Mouse (Mus musculus) lung, embryonic 16.5 days (tissue): ENCODE measurements at regions not wholly inside any gene's neighbourhood (a gene's known extent, or its start where the extent isn't known, plus 50 kb on each side); places are given as distances from the start of the nearest gene placed in this dataset.

Experiments
- ATAC-seq: fragments of 200-750 bp; cut with Nextera tagmentation; 2 replicates; pipeline ENCODE4 v1.8.0; 2017; ENCODE audit warnings: low read depth, mild to moderate bottlenecking, moderate library complexity
- H3K27ac ChIP-seq: fragments of 300-500 bp; sonication (generic); 2 replicates; pipeline ENCODE4 v1.5.1; 2014; ENCODE audit warnings: mild to moderate bottlenecking, control low read depth, low read length
- H3K27me3 ChIP-seq: fragments of 300-500 bp; sonication (generic); 2 replicates; pipeline ENCODE4 v1.6.1; 2014; ENCODE audit warnings: low read depth, low read length, mixed read lengths; ENCODE audit not compliant: control insufficient read depth, insufficient read depth
- H3K36me3 ChIP-seq: fragments of 300-500 bp; sonication (generic); 2 replicates; pipeline ENCODE4 v1.6.1; 2014; ENCODE audit warnings: low read length; ENCODE audit not compliant: control insufficient read depth, insufficient read depth
- H3K4me1 ChIP-seq: fragments of 300-500 bp; sonication (generic); replicated peaks from 2 replicates; pipeline ENCODE4 v1.6.1; 2014; ENCODE audit warnings: low read length, mixed read lengths; ENCODE audit not compliant: control insufficient read depth, insufficient read depth
- H3K4me2 ChIP-seq: fragments of 300-500 bp; sonication (generic); 2 replicates; pipeline ENCODE4 v1.6.1; 2014; ENCODE audit warnings: low read depth, low read length, control low read depth
- H3K4me3 ChIP-seq: fragments of 300-500 bp; sonication (generic); 2 replicates; pipeline ENCODE4 v1.5.1; 2014; ENCODE audit warnings: mild to moderate bottlenecking, low read length, control low read depth
- H3K9ac ChIP-seq: fragments of 300-500 bp; sonication (generic); 2 replicates; pipeline ENCODE4 v1.6.1; 2014; ENCODE audit warnings: low read length, control low read depth
- H3K9me3 ChIP-seq: fragments of 300-500 bp; sonication (generic); 2 replicates; pipeline ENCODE4 v1.6.1; 2016; ENCODE audit warnings: low read length; ENCODE audit not compliant: control insufficient read depth
- WGBS: fragments of 180-500 bp; shearing (Covaris S2); extraction: QIAGEN DNeasy Blood & Tissue Kit; methylation state at CpG from one replicate; pipeline ENCODE4 v1.1.7; 2014; 5-methylcytosine and 5-hydroxymethylcytosine counted together

DNA sequence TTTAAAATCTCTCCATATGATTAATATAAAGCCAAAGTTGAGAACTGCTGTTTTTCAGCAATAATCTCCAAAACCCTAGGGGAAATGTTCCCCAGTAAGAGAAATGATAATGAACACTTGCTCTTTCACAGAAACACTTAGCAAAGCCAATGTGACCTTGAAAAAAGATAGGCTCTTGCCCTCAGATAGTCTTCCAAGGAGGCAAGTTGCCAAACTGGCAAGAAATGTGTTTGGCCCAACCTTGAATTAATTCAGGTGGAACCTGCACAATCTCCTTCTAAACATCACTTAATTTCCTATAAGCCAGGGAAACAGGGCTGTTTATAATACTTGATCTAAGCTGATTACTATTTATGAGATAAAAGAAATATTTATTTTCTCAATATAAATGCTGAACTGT lies 244.0 kb upstream of the Gnaz start:
- H3K9ac ChIP-seq: no peak overlapping the region
- no peaks in the 10 kb centered on the region for H3K4me1 ChIP-seq
- no peak overlapping the region for H3K27ac ChIP-seq
- H3K4me3 ChIP-seq: no peak overlapping the region
- H3K4me2 ChIP-seq: no peak overlapping the region
- ATAC-seq: no peak
- H3K36me3 ChIP-seq: no peaks in the 10 kb centered on the region
- no peaks in the 10 kb centered on the region for H3K9me3 ChIP-seq
- H3K27me3 ChIP-seq: no peaks in the 10 kb centered on the region

DNA sequence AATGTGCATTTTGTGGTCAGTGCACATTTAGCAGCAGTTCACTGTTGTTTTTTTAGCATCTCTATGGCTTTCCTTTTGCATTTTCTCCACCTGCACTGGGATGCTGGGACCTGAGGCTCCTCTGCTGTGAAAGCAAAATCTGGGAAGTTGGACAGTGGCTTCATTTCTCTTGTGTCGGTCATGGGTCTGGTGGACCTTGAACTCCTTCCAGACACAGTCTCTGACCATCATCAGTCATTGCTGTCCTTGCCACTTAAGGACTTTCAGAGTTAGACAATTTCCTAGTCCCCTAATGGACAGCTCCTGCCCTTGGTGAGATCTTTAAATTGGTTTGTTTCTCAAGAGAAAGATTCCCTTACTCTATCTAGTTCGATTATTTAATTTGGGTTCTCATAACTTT lies 217.5 kb upstream of the Gnaz start:
- Histone ChIP-seq H3K4me1 (no peaks in the 10 kb centered on the region), H3K9ac (no peak overlapping the region), H3K27me3 (no peaks in the 10 kb centered on the region), H3K9me3 (no peaks in the 10 kb centered on the region), H3K4me3 (no peak overlapping the region), H3K27ac (no peak overlapping the region), H3K36me3 (no peaks in the 10 kb centered on the region), H3K4me2 (no peak overlapping the region)
- 78% methylated on average over 2 of the region's 2 CpGs for WGBS
- no peak for ATAC-seq

DNA sequence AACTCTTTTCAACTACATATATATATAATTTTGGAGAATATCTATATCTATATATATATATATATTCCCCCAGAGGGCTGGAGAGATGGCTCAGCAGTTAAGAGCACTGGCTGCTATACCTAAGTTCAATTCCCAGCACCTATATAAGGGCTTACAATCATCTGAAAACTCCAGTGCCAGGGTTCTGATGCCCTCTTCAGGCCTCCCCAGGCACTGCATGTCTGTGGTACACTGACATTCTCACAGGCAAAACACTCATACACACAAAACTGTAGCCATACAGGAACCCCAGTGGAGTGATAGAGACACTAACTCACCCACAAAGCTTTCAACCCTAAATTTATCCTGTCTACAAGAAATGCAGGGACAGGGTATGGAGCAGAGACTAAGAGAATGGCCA lies 216.1 kb upstream of the Gnaz start:
- no peaks in the 10 kb centered on the region for H3K27me3 ChIP-seq
- no peak for ATAC-seq
- no peaks in the 10 kb centered on the region for H3K4me1 ChIP-seq
- no peaks in the 10 kb centered on the region for H3K36me3 ChIP-seq
- H3K9me3 ChIP-seq: no peaks in the 10 kb centered on the region
- no peak overlapping the region for H3K4me2 ChIP-seq
- H3K9ac ChIP-seq: no peak overlapping the region
- H3K27ac ChIP-seq: no peak overlapping the region
- no peak overlapping the region for H3K4me3 ChIP-seq

DNA sequence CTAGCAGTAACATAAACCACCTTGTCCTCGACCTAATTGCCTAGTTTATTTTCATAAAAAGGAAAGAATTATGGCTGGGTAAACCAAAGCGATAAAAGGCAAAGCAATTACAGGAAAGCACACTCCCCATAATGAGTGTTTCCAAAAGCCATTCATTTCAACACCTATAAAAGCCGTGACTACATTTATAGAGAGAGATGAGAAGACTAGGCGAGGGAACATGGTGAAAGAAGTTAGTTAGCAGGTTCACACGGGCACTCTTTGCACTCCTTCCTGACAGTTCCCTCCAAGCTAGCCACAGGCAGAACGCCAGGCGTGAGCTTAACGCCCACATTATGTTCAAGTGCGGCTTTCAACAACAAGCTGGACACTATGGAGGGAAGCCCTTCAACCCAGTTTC lies 206.2 kb upstream of the Gnaz start:
- 66% methylated on average over 9 of the region's 9 CpGs for WGBS
- H3K4me3 ChIP-seq: no peak overlapping the region
- H3K36me3 ChIP-seq: no peaks in the 10 kb centered on the region
- no peaks in the 10 kb centered on the region for H3K9me3 ChIP-seq
- no peak overlapping the region for H3K27ac ChIP-seq
- ATAC-seq: no peak
- H3K4me1 ChIP-seq: no peaks in the 10 kb centered on the region
- H3K9ac ChIP-seq: no peak overlapping the region
- no peak overlapping the region for H3K4me2 ChIP-seq
- H3K27me3 ChIP-seq: no peaks in the 10 kb centered on the region

DNA sequence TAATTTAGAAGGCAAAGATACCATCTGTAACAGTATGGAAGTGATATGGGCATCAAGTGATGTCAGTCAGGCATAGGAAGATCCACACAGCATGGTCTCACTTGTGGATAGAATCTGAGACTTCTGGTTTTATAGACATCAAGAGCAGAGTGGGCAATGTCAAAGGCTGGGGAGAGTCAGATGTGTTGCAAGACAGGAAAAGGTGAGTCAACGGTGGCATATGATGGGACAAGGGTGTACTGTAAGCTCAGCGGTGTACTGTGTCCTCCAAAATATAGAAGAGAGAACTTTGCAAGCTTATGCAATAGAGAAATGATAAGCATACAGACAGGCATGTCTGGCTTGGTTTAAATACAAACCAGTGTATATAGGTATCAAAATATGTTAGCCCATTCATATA lies 177.7 kb upstream of the Gnaz start:
- H3K9me3 ChIP-seq: no peaks in the 10 kb centered on the region
- H3K4me1 ChIP-seq: no peaks in the 10 kb centered on the region
- H3K9ac ChIP-seq: no peak overlapping the region
- H3K27me3 ChIP-seq: no peaks in the 10 kb centered on the region
- H3K27ac ChIP-seq: no peak overlapping the region
- H3K36me3 ChIP-seq: no peaks in the 10 kb centered on the region
- no peak overlapping the region for H3K4me2 ChIP-seq
- ATAC-seq: no peak
- 76% methylated on average over 2 of the region's 2 CpGs for WGBS
- no peak overlapping the region for H3K4me3 ChIP-seq

DNA sequence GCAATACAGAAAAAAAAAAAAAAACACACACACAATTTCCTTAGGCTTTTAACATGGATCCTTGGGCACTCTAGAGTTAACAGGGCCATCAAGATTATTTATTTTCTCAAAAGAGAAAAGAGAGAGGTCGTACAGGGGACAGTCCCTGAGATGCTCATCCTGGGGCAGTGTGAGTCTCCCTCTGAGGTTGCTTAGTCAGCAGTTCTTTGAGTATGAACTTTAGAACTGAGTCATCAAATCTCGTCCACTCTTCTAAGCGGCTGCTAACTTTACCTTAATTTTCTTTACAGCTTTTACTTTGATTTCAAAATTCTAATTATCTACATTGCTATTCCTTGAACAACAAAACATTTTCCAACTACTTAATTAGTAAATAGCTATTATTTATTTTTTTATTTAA lies 177.0 kb upstream of the Gnaz start:
- H3K27me3 ChIP-seq: no peaks in the 10 kb centered on the region
- H3K27ac ChIP-seq: no peak overlapping the region
- no peaks in the 10 kb centered on the region for H3K9me3 ChIP-seq
- no peaks in the 10 kb centered on the region for H3K36me3 ChIP-seq
- no peak overlapping the region for H3K9ac ChIP-seq
- H3K4me2 ChIP-seq: no peak overlapping the region
- WGBS: 51% methylated on average over 3 of the region's 3 CpGs
- ATAC-seq: no peak
- H3K4me1 ChIP-seq: no peaks in the 10 kb centered on the region
- H3K4me3 ChIP-seq: no peak overlapping the region

DNA sequence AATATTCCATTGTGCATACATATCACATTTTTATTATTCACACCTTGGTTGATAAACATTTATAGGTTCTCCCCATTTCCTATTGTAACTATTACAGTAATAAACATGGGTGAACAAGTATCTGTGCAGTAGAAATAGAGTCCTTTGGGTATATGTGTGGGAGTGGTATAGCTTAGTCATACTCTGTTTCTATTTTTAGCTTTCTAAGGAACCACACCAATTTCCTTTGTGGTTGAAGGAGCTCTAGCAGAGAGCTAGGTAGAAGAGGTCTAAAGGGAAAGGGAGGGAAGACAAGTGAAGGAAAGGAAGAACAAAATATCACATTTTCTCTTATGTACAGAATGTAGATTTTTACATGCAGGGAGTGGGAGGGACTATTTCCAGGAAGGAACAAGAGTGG lies 143.6 kb upstream of the Gnaz start:
- Histone ChIP-seq H3K27ac (no peak overlapping the region), H3K4me2 (no peak overlapping the region), H3K9ac (no peak overlapping the region), H3K4me3 (no peak overlapping the region), H3K9me3 (no peaks in the 10 kb centered on the region), H3K36me3 (no peaks in the 10 kb centered on the region), H3K4me1 (no peaks in the 10 kb centered on the region), H3K27me3 (no peaks in the 10 kb centered on the region)
- no peak for ATAC-seq

DNA sequence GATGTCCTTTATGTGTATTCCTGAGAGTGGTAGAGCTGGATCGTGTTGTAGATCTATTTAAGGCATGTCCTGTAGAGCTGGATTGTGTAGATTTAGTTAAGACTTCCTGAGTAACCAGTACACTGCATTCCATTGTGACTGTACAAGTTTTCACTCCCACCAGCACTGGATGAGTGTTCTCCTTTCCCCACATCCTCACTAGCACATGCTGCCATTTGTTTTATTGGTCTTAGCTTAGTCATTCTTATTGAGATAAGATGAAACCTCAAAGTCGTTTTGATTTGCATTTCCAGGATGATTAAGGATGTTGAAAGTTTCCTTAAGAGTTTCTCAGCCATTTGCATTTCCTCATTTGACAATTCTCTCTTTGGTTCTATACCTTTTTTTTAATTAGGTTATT lies 132.6 kb upstream of the Gnaz start:
- H3K4me1 ChIP-seq: no peaks in the 10 kb centered on the region
- H3K4me3 ChIP-seq: no peak overlapping the region
- 40% methylated on average over 2 of the region's 2 CpGs for WGBS
- H3K9ac ChIP-seq: no peak overlapping the region
- H3K27me3 ChIP-seq: no peaks in the 10 kb centered on the region
- no peak for ATAC-seq
- H3K36me3 ChIP-seq: no peaks in the 10 kb centered on the region
- H3K27ac ChIP-seq: no peak overlapping the region
- H3K4me2 ChIP-seq: no peak overlapping the region
- H3K9me3 ChIP-seq: no peaks in the 10 kb centered on the region

DNA sequence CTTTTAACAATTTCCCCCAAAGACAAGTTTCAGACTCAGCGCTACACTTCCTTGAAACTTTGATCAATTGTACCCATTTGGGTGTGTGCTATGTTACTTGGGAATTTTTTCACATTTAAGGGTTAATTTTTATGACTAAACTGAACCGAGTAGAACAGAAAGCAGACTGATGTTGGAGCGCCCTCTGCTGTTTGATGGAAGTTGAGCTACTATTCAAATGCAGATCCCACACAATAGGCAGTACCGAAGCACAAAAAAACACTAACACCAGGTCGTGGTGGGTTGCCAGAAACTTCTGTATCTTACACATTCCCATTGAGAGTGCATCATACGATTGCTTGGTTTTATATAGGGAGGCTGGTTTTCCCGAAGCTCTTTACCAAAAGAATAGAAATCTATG lies 118.6 kb upstream of the Gnaz start:
- 7% methylated on average over 7 of the region's 7 CpGs for WGBS
- H3K9ac ChIP-seq: no peak overlapping the region
- no peak overlapping the region for H3K4me3 ChIP-seq
- H3K27ac ChIP-seq: no peak overlapping the region
- H3K4me1 ChIP-seq: no peaks in the 10 kb centered on the region
- no peaks in the 10 kb centered on the region for H3K9me3 ChIP-seq
- H3K27me3 ChIP-seq: no peaks in the 10 kb centered on the region
- H3K36me3 ChIP-seq: no peaks in the 10 kb centered on the region
- H3K4me2 ChIP-seq: no peak overlapping the region
- 0 out of 2 replicates have a peak, but pooled peaks have one; percentile 28 for ATAC-seq

DNA sequence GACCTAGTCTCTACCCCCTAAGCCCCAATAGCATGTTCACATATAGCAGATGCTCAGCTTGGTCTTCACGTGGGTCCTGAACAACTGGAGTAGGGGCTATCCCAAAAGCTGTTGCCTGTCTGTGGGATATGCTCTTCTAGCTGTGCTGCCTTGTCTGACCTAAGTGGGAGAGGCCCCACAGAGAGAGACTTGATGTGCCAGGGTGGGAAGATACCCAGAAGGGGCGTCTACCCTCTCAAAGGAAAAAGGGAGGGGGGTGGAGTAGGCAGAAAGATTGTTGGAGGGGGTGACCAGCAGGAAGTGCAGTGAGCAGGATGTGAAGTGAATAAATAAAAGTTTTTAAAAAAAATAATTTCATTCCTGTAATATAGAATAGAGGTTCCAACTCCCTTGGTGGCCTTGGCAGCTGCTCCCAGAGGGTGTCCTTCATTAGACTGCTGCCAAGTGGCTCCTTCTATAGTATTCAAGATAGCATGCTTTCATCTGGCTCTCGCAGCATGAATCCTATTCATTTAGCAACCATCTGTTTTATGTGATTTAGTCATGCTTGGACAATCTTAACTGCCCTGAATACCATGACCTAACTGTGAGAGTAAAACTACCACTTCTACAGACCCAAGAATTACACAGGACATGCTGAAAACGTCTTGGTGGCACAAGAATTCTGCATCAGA lies 111.8 kb upstream of the Gnaz start:
- Histone ChIP-seq H3K9me3 (no peaks in the 10 kb centered on the region), H3K4me2 (no peak overlapping the region), H3K36me3 (no peaks in the 10 kb centered on the region), H3K27ac (peak overlapping the region; percentile 59), H3K4me3 (no peak overlapping the region), H3K9ac (no peak overlapping the region), H3K27me3 (no peaks in the 10 kb centered on the region), H3K4me1 (no peaks in the 10 kb centered on the region)
- ATAC-seq: peak; percentile 97
- 41% methylated on average over 4 of the region's 4 CpGs for WGBS
